Mouse (Mus musculus) adrenal gland, postnatal 4 days (tissue): ENCODE data around the gene Gas2l1. TPM values are rescaled to one million over a fixed set of nuclear protein-coding genes. Genes with fewer than 3 reads are reported as not detected.
"Not testable (repeated sequence)": the region's sequence is repeated elsewhere in the genome, so short reads cannot be mapped to it uniquely, and the experiment has no call there.

Experiments used
- DNase-seq, 2 experiments: peaks; one replicate each; pipeline ENCODE4 v3.0.0; 2021 to 2022; ENCODE audit warnings: low spot score in 2 of 2, mixed read lengths in 2 of 2
- long read RNA-seq, 2 experiments: library from polyadenylated mRNA; stranded (forward); transcript quantifications; one replicate each; pipeline ENCODE4 v2.0.0; 2021
- total RNA-seq, 2 experiments: library from RNA; stranded (reverse); gene quantifications; 2 replicates each; pipeline ENCODE4 v1.2.3; 2021

Gas2l1 gene
- 10 to 100 TPM; 39.2 to 39.8 TPM for total RNA-seq
- long read RNA-seq, experiment 1, transcript Gas2l1-203 (6 exons, 2,530 nt): major isoform, 9 of 37 reads
- long read RNA-seq, experiment 1, transcript Gas2l1-202 (7 exons, 2,847 nt): minor isoform, 6 of 37 reads
- long read RNA-seq, experiment 1, partial matches to known transcripts: 3 of 37 reads
- long read RNA-seq, experiment 1, other reads (novel, unspliced or antisense): 19 of 37 reads
- long read RNA-seq, experiment 2, transcript Gas2l1-203 (6 exons, 2,530 nt): major isoform, 9 of 49 reads
- long read RNA-seq, experiment 2, transcript Gas2l1-202 (7 exons, 2,847 nt): minor isoform, 8 of 49 reads
- long read RNA-seq, experiment 2, partial matches to known transcripts: 27 of 49 reads
- long read RNA-seq, experiment 2, other reads (novel, unspliced or antisense): 5 of 49 reads

- DNase-seq: peak; percentile 66 to 80
Measured at GRCm38 (mm10) chr11:5065056-5065821, at the start of gene Gas2l1. TSS of gene Gas2l1 (minus strand) at chr11:5065327.

DNA sequence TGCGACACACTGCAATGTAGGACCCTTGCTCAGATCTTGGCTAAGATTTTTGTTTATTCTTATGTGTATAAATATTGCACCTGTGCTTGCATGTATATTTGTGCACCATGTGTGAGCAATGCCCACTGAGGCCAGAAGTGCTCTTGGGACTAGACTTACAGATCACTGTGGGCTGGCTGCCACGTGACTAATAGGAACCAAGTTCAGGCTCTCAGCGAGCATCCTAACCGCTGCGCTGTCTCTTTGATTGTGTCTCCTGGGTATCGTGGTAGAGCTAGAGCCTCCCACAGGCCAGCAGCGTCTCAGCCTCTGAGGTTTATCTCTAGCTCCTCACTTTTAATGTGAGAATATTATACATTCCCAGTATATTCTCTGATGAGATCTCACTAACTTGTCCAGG, 48.5 kb upstream of the Gas2l1 start:
- DNase-seq: no peak

GRCm38 (mm10) chr11:5109441-5109840, 44.3 kb upstream of the Gas2l1 start:
- no peak for DNase-seq

GRCm38 (mm10) chr11:5103986-5104509, 38.9 kb upstream of the Gas2l1 start:
- DNase-seq: no peak

DNA sequence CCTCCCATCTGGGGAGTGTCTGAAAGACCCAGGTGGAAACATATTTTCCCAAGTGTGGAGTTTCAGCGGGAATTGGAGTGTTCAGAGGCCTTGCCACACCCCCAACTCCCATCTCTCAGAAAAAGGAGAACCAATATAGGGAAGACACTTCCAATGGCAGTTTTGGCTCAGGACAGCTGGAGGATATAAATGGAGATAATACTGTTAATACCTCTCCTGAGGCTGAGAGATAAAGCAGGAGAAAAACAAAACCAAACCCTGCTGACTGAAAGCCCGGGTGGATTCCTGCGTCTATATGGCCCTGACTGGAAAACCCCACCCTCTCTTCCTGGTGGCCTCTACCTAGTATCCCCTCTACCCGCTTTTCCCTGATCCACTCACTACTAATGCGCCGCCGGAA, 37.3 kb upstream of the Gas2l1 start:
- no peak for DNase-seq

- no peak for DNase-seq
Measured at GRCm38 (mm10) chr11:5101641-5102040, 36.5 kb upstream of the Gas2l1 start.

DNA sequence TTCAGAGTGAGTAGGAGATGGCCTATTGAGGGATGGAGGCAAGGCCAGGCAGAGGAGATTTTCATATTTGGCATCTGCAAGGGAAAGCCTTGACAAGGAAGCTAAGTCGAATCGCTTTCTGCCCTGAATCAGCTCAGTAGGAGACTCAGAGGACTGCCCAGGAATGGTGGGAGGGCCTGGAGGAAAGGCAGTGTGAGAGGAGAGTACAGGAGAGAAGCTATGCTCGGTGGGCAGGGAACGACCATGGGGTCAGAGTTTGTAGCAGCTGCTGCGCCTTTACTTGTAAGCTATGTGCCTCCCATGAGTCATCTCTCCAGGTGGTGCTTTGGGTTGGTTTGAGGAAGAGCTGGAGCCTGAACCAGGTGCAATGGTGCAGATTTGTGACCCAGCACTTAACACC, 35.7 kb upstream of the Gas2l1 start:
- no peak for DNase-seq

GRCm38 (mm10) chr11:5100283-5100682, 35.2 kb upstream of the Gas2l1 start:
- DNase-seq: no peak

DNA sequence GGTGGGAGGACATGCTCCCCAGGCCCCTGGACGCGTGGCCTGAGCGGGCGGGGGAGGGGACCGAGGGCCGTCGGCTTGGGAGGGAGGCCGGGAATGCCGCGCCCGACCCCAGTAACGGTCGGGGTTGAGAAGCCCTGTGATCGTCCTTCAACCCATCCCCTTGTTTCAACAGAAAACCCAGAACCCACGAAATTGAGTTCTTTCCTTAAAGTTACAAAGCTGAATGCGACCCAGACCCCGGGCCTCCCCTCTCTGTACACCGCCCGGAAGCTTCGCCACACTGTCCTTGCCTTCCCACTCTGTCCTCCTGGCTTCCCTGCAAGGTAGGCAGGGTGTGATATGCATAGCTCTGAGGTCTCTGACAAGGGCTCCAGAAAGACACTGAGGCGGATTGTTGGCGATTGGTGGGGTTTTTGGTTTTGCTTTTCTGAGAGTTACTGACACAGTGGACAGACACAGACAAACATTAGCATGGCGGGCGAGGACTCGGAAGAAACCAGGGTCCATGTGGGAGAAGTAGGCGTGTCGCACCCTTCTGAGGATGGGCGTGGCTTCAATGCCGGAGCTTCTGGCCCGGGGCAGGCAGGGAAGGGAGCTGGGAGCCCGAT, 34.6 kb upstream of the Gas2l1 start:
- DNase-seq: peak; percentile 44 to 76

- DNase-seq: peak; percentile 98 to 99
Measured at GRCm38 (mm10) chr11:5098736-5099542, 33.8 kb upstream of the Gas2l1 start, which contains the start of the genes Rhbdd3 and Ewsr1. TSS of gene Rhbdd3 (plus strand) at chr11:5098926. TSS of gene Ewsr1 (minus strand) at chr11:5099266.

DNA sequence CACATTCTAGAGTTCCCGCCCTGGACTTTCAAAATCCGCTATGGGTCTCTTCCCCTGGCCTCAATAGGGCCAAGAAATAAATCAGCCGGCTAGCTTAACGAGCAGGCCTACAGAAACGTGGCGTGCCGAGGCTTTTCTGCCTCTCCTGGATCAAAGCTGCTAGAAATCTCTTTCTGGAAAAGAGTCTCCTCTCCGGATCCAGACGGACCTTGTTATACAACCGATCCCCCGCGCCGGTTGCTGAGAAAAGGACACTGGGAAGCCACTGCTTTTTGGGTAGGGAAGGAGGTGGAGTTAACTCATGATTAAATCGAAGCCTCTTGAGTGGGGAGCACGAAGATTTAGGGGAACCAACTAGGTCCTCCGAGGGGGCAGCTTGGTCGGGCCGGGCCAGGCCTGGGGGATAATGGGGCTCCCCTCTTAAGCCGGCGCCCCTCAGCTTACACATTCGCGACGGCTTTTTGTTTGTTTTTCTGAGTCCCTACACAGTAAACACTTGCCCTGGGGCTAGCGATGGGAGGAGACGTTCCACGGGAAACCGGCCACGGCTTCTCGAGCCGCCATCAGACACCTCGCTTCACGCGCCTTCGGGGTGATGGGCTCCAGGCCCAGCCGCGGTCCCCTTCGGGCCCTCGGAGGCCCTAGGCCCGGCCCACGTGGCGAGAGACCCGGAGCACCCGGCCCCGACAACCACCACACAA, 33.1 kb upstream of the Gas2l1 start:
- DNase-seq: no peak

DNA sequence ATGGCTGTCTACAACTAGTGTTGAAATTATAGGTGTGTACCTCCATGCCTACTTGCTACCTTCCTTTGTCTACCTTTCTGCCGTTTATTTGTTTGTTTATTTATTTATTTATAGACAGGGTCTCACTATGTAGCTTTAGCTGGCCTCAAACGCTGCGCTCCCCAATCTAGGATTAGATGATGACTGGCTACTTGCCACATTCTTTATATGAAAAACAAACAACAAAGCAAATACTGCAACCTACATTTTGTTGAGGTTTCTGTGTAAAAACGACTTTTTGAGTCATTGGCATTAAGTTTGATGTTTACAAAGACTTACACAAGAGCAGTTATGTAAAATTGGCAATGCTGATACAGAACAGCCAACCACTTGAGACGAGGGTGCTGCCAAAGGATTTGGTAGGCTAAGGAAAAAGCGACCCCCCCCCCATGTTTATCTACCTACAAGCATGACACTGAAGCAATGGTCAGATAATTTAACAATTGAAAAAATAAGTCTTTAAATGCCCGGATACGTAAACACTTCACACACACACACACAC, 31.4 kb upstream of the Gas2l1 start:
- no peak for DNase-seq

GRCm38 (mm10) chr11:5095877-5096276, 30.8 kb upstream of the Gas2l1 start:
- no peak for DNase-seq

- DNase-seq: no peak
Measured at GRCm38 (mm10) chr11:5091706-5092105, 26.6 kb upstream of the Gas2l1 start.

DNA sequence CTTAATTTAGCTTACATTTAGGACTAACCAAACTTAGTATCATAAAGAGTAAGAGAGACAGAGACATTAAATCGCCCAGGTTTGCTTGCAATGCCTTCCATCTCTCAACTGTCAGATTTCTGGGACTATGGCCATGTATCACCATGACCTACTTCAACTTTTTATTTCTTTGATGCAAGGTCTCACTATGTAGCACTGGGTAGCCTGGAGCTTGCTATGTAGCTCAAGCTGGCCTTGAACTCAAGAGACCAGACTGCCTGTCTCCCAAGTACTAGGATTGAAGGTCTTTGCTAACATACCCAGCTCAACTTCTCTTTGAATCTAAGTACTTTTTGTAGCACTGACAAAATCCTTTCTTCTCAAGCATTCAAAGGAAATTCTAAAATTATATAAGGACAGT, 24.0 kb upstream of the Gas2l1 start:
- no peak for DNase-seq

- DNase-seq: not testable (repeated sequence)
Measured at GRCm38 (mm10) chr11:5076843-5077242, 11.7 kb upstream of the Gas2l1 start.

GRCm38 (mm10) chr11:5075760-5076159, 10.6 kb upstream of the Gas2l1 start:
- DNase-seq: no peak

DNA sequence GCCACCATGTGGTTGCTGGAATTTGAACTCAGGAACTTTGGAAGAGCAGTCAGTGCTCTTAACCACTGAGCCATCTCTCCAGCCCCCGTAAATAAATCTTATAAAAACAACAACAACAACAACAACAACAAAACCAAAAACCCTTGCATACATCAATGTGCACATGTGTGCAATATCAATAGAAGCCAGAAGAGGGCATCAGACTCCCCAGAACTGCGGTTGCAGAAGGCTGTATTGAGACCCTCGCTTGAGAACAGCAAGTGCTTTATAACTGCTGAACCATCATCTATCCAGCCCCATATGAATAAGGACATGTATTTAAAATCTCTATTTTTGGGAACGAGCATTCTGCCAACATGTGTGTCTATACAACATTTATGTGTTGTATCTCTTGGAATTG, 9.8 kb upstream of the Gas2l1 start:
- no peak for DNase-seq

GRCm38 (mm10) chr11:5068126-5068971, 3.2 kb upstream of the Gas2l1 start:
- DNase-seq: no peak
